Mouse (Mus musculus) natural killer cell, adult 2 months (primary cell): ENCODE results near the gene Cryge.
"Not testable (repeated sequence)": the region's sequence is repeated elsewhere in the genome, so short reads cannot be mapped to it uniquely, and the experiment has no call there.

Experiments used
- DNase-seq, 2 experiments: peaks; one replicate each; pipeline ENCODE4 v3.0.0; 2022; ENCODE audit warnings: low spot score in 2 of 2

The Cryge gene

GRCm38 (mm10) chr1:65050952-65051351 is at the start of gene Cryge:
Gene Cryge (minus strand): TSS chr1:65051149.
- not testable (repeated sequence) for DNase-seq

GRCm38 (mm10) chr1:65096953-65097352 is 46.0 kb upstream of the Cryge start:
- no peak for DNase-seq

DNA sequence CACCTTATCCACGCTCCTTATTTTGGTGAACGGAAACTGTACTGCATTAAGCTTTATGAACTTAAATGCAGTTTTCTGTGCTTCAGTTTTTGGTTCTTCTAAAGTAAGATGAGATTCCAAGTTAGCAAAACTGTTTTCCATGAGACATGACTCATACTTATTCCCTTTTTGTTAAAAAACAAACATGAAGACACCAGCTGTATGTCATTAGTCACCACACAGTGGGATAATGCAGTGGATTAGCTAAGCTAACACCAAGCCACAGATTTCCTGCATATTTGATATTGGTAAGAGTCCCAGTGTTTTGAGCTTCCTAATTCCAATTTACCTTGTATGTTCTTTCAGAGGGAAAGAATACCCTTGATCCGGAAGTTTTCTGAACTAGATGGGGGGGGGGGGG is 40.6 kb upstream of the Cryge start:
- DNase-seq: no peak

DNA sequence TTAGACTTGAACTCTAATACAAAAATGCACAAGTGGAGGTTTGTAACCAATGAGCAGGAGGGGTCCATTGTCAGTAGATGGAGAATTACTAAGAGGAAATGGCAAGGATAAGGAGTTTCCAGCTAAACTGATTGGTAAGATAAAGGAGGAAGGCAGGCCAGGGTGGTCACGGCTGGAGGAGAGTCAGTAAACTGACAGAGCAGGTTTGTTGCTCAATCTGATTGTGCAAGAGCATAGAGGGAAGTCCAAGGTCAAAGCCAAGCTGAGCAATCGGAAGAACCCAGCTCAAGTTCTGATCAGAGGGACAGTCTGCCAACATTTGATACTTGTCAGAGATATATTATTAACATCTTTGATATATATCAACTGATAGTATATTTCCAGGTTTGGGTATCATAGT is 39.4 kb upstream of the Cryge start:
- DNase-seq: no peak

DNA sequence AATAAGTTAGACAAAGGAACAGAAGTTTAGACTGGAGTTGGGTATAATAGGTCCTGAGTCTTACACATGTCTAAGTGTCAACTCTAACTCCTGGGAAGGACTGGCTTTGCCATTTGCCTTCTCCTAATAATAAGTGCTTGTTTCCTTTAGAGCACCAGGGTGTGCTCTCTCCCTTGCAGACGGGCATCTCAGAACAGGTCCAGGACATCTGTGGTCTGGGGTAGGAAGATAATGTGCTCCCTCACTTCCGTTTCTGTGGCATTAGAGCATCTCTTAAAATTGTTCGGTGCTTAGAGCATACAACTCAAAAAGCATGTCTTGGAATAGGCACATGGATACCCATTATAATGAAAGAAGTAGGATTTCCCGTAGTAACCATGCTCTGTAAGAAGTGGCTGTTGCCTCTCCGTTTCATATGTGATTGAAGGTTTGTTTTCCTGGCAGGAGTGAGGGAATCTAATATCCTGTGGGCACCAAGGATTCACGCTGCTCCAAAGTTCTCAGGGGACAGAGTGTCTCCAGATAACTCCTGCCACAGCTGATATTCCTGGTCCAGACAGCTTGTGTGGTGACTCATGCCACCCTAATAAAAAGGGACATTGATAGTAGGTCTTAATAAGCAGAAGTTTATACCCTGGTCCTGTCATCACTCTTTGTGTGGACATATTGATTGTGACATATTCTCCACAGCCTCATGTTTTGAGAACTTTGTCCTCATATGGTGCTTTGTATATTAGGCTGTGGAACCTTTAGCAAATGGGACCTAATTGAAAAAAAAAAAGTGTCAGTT is 37.8 kb upstream of the Cryge start:
- DNase-seq: no peak

DNA sequence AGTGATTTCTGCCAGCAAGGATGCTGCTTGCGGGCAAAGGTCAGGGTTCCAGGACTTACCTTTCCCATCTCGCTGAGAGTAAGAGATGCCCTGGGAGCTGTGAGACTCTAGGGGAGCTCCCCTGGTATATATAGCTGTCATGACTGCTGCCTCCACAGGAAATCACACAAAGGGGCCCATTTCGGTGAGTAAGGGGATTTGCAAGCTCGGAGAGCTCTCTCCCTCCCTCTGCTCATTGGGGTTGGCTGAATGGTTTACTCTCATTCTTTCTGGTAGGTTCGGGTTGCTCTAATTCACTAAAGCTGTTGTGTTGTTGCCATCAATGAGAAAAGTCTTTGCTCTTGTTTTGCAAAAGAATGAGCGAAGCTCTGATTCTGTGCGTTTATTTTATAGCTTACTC is 31.2 kb upstream of the Cryge start, which contains the start of gene Crygb:
Gene Crygb (minus strand): TSS at position 101 of the 400 bp plus-strand sequence.
- DNase-seq: no peak

GRCm38 (mm10) chr1:65075607-65076006 is 24.7 kb upstream of the Cryge start:
- DNase-seq: no peak

DNA sequence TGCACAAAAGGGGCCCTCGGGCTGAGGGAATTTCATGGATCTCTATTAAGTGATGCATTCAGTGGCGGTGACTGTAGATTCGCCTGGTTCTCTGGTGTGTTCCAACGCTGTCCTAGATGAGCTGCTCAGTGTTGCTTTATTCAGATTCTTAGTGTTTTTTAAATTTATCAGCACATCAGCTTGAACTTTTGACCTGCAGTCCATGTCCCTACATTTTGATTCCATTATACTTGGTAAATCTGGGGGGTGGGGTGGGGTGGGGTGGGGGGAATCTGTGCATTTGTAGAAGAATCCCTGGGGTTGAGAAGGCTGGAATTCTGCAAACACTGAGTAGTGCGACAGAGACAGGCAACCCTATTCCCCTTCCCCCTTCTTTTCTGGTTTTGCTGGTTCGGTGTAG is 22.6 kb upstream of the Cryge start, which contains the start of gene Crygc:
Gene Crygc (minus strand): TSS at position 101 of the 400 bp plus-strand sequence.
- no peak for DNase-seq

GRCm38 (mm10) chr1:65067842-65068241 is 16.9 kb upstream of the Cryge start:
- DNase-seq: no peak

GRCm38 (mm10) chr1:65064201-65064600 is 13.3 kb upstream of the Cryge start:
- DNase-seq: no peak

- DNase-seq: no peak
These were observed 12.4 kb upstream of the Cryge start, which contains the start of gene Crygd for GRCm38 (mm10) chr1:65063352-65063751. Gene Crygd (minus strand): TSS chr1:65063452.

- DNase-seq: no peak
These were observed 1.2 kb upstream of the Cryge start for GRCm38 (mm10) chr1:65052140-65052539.

DNA sequence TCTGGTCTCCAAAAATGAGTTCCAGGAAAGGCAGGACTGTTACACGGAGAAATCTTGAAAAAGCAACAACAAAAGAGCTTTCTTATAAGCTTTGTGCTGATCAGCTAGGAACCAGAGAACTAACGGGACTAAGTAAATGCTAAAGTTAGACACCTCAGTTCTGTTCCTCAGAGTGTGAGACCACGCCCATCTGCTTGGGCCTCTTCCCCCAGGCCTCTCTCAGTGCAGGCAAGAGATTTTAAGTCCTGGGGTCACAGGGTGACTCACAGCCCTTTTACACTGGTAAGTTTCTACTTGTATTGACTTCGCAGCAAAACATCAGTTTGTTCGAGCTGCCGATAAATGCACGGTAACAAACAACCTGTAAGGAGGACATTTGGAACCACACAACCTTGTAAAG is 747 bp upstream of the Cryge start:
- DNase-seq: no peak

DNA sequence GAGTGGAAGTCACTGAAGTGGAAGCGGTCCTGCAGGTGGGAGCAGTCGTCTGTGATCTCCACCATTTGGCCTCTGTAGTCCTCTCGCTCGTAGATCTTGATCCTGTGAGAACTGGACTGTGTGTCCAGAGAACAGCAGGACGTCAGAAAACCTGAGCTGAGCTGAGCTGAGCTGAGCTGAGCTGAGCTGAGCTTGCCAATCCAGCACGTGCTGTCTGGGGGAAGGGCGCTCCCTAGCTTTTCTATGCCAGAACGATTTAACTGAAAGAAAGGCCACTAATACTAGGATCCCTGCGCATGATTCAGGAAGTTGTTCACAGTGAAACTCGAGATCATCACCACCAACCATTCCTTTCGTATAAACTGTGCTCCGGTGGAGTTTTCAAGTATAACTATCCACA is 2.2 kb downstream of the Cryge start:
- no peak for DNase-seq

DNA sequence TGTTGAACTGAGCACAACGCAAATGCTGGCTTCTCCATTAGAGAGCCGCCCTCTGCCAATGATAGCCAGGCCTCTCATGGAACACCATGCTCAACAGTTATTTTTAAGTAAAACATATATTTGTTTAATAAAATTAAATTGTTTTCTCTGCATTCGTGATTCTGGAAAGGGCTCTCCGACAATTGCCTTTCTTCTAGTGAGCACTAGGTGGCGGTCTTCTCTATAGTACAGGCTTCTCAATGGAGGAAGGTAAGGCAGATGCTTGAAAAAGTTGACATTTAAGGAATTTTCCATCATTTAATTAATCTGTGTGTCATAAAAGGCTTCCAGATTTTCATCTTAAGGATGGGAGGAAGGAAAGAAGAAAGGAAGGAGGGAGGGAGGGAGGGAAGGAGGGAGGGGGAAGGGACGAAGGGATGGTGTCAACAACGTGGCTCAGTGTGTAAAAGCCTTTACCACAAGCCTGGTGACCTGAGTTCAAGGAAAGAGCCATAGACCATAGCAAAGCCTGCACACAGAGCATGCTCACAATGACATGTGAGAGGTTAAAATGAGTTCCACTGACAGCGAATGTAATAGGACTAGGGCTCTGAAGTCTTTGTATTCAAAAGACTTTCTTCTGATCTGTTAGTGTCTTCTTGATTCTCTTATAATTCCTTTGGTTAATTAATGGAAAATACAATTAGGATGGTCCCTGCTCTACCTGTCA is 4.4 kb downstream of the Cryge start:
- DNase-seq: peak in 1 of 2 experiments; percentile 3

GRCm38 (mm10) chr1:65043433-65043832 is 7.5 kb downstream of the Cryge start:
- DNase-seq: no peak

GRCm38 (mm10) chr1:65041837-65042236 is 9.1 kb downstream of the Cryge start:
- no peak for DNase-seq

GRCm38 (mm10) chr1:65040806-65041205 is 10.1 kb downstream of the Cryge start:
- DNase-seq: no peak

- no peak for DNase-seq
These were observed 11.3 kb downstream of the Cryge start for GRCm38 (mm10) chr1:65039679-65040078.

GRCm38 (mm10) chr1:65037542-65037941 is 13.4 kb downstream of the Cryge start:
- no peak for DNase-seq

DNA sequence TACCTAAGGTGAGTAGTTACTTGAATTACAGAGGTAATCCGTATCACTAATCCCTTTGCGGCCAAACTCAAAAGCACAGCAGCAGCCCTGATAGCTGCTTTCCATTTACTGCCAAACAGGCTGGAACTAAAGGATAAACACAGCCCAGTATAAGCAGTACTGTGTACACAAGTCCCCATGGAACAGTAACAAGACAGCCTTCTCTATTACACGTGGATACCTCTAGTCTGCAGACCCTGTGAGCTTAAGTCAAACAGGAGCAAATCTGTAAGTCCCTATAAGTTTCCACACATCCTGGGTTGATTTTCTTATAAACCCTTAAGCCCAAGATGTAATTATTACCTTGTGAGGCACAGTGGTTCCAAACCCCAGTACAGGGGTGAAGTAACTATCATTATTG is 15.4 kb downstream of the Cryge start:
- no peak for DNase-seq

- no peak for DNase-seq
These were observed 18.3 kb downstream of the Cryge start, which contains the start of gene Akr1cl for GRCm38 (mm10) chr1:65032641-65033040. Gene Akr1cl (minus strand): TSS chr1:65032759.

DNA sequence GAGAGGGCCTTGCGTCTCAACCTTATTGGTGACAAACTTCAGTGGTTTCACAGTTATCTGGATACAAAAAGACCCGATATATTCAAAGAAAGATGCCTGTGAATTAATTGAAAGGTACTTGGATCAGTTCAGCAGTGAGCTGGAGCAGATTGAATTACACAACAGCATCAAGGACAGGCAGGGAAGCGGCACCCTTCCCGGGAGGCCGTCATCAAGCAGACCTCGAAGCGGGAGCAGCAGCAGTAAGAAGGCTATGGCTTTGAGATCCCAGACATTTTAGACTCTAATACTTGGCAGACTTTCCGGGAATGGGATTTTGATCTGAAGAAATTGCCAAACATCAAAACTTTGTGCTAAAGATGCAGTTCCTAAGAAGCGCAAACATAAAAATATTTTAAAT is 22.7 kb downstream of the Cryge start:
- no peak for DNase-seq
